8 mouse cellular contexts compared by ENCODE assay signal in the genomic region with DNA sequence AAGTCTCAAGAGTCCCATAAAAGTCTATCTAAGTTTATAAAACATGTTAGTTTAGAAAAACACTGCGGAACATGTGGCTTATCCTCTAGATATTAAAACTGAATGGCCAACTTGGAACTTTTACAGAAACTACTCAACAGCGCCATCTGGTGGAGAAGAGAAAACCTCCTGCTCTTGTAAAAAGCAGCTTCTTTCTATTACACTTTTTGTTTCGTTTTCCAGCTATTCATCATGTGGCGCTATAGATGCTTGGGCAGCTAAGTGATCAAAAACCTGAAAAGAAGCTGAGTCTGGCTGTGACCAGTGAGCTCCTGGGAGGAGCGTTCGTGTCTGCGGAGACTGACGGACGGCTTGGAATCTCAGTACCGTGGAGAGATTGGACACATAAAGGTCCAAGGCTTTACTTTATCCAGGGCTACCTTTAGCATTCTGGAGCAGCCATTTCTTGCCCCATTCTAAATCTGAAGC. TPM values are rescaled to one million over a fixed set of nuclear protein-coding genes. Genes with fewer than 3 reads are reported as not detected.
DNase-seq lines count a peak whose midpoint lies in the region; ATAC-seq and TF ChIP-seq lines count a peak whose summit lies in the region.

No protein-coding gene starts in this region.

- H3K9ac ChIP-seq in forebrain, postnatal 0 days: peak overlapping the region; percentile 23; the same call in 1 of the 2 replicates
- no peak overlapping the region for H3K9ac ChIP-seq in lung, postnatal 0 days (replicated peaks; ENCODE audit: low read depth)

- no peak overlapping the region for H3K27ac ChIP-seq in forebrain, postnatal 0 days (ENCODE audit: low read depth, low read length)
- H3K27ac ChIP-seq in lung, postnatal 0 days (ENCODE audit: low read length): no peak overlapping the region

- no peaks in the 10 kb centered on the region for H3K36me3 ChIP-seq in forebrain, postnatal 0 days (ENCODE audit: insufficient read depth)
- no peaks in the 10 kb centered on the region for H3K36me3 ChIP-seq in lung, postnatal 0 days (ENCODE audit: insufficient read depth, low read length)

- H3K9me3 ChIP-seq in forebrain, postnatal 0 days (ENCODE audit: low read length): no peaks in the 10 kb centered on the region
- H3K9me3 ChIP-seq in lung, postnatal 0 days (ENCODE audit: low read length): no peaks in the 10 kb centered on the region

- TF ChIP-seq CTCF in forebrain, postnatal 0 days (IDR thresholded peaks at IDR 0.05; ENCODE audit: low read depth): peak; percentile 86
- TF ChIP-seq CTCF in lung, postnatal 0 days (IDR thresholded peaks at IDR 0.05): peak; percentile 90

- no peaks in the 10 kb centered on the region for H3K27me3 ChIP-seq in forebrain, postnatal 0 days (ENCODE audit: insufficient read depth, low read length)
- H3K27me3 ChIP-seq in lung, postnatal 0 days (replicated peaks; ENCODE audit: insufficient read depth, low read length): no peaks in the 10 kb centered on the region

- peak overlapping the region; percentile 42 for H3K4me2 ChIP-seq in forebrain, postnatal 0 days (ENCODE audit: low read depth)
- peak overlapping the region; percentile 44 for H3K4me2 ChIP-seq in lung, postnatal 0 days (replicated peaks; ENCODE audit: low read depth, low read length)

- peak; percentile 50; the same call in 1 of the 2 replicates for ATAC-seq in forebrain, postnatal 0 days
- ATAC-seq in lung, postnatal 0 days: peak; percentile 30

- DNase-seq in Muller cell, postnatal 12 days (ENCODE audit: inconsistent ontology term): peak; percentile 80
- DNase-seq in cerebellum, adult 18-20 months: peak; percentile 64 to 80
- peak; percentile 93 for DNase-seq in forebrain, postnatal 0 days
- peak; percentile 89 for DNase-seq in heart, postnatal 4 days
- DNase-seq in layer of hippocampus, adult 9-10 months (ENCODE audit: low spot score): peak; percentile 77
- DNase-seq in lung, postnatal 0 days (ENCODE audit: low spot score): peak; percentile 92
- peak; percentile 77 for DNase-seq in retina, postnatal 7 days (ENCODE audit: low read depth, low spot score)
- peak; percentile 83 for DNase-seq in urinary bladder, postnatal 14 days (ENCODE audit: low spot score)

- H3K4me3 ChIP-seq in forebrain, postnatal 0 days (ENCODE audit: low read depth, low read length): peak overlapping the region; percentile 30
- peak overlapping the region; percentile 33 for H3K4me3 ChIP-seq in lung, postnatal 0 days (ENCODE audit: low read depth, low read length)

- no peak for TF ChIP-seq EP300 in lung, postnatal 0 days (IDR thresholded peaks at IDR 0.05)

- no peaks in the 10 kb centered on the region for H3K4me1 ChIP-seq in forebrain, postnatal 0 days (ENCODE audit: insufficient read depth)
- H3K4me1 ChIP-seq in lung, postnatal 0 days (ENCODE audit: insufficient read depth, low read depth, low read length): no peaks in the 10 kb centered on the region

- WGBS in forebrain, postnatal 0 days: 12% methylated on average over 10 of the region's 10 CpGs
- 30% methylated on average over 10 of the region's 10 CpGs for WGBS in lung, postnatal 0 days

RNA-seq across cellular contexts. Expression of a gene that starts 33.5 kb away (rescaled TPM):
- total RNA-seq in forebrain, postnatal 0 days (2014; rRNA removed): 37.0 and 37.6 TPM in 2 replicates
- polyA plus RNA-seq in forebrain, postnatal 0 days (2015; fragmentation: Nextera tagmentation; extraction: Ambion mirVana): 30.6 and 40.5 TPM in 2 replicates
- 10 to 100 TPM; 44.7 to 45.0 TPM for total RNA-seq in heart, postnatal 4 days (2021)
- polyA plus RNA-seq in lung, postnatal 0 days (2015; fragmentation: Nextera tagmentation; extraction: Ambion mirVana): 16.8 and 17.0 TPM in 2 replicates

RNA-seq across cellular contexts. Expression of a gene that starts 59.7 kb away (rescaled TPM):
- 1.6 and 1.9 TPM in 2 replicates for total RNA-seq in forebrain, postnatal 0 days (2014; rRNA removed)
- polyA plus RNA-seq in forebrain, postnatal 0 days (2015; fragmentation: Nextera tagmentation; extraction: Ambion mirVana): 1.3 and 1.4 TPM in 2 replicates
- 1 to 10 TPM; 7.4 to 7.9 TPM for total RNA-seq in heart, postnatal 4 days (2021)
- 2.0 and 2.5 TPM in 2 replicates for polyA plus RNA-seq in lung, postnatal 0 days (2015; fragmentation: Nextera tagmentation; extraction: Ambion mirVana)
